Mouse (Mus musculus) liver, embryonic 14.5 days (tissue): ENCODE measurements at regions not wholly inside any gene's neighbourhood (a gene's known extent, or its start where the extent isn't known, plus 50 kb on each side); places are given as distances from the start of the nearest gene placed in this dataset.

ENCODE experiments used
- CTCF ChIP-seq: IDR thresholded peaks from 2 replicates; pipeline ENCODE4 v1.5.1; 2016; ENCODE audit warnings: antibody characterized with exemption, low read depth, control low read depth
- EP300 ChIP-seq: IDR thresholded peaks from 2 replicates; pipeline ENCODE4 v1.6.1; 2016; ENCODE audit warnings: antibody characterized with exemption, low read depth

DNA sequence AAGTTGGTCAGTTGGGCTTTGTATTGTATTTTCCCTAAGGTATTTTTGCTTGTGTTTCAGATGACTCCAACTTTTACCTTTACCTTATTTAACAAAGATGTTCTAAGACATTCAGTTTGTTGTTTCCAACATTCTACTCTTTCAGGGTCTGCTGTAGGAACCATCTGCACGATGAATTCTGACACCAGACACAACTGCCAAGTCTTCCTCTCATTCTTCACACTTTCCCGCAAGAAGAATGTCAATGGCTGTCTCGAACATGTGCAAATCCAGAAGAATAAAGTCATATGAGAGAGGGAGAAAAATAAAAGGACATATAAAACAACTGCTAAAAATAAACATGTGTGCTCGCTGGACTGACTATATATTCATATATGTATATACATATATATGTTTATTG lies 730.6 kb upstream of the B3galt2 start:
- no peak for TF ChIP-seq CTCF
- no peak for TF ChIP-seq EP300
